Mouse (Mus musculus) hindbrain, embryonic 14.5 days (tissue): ENCODE measurements around the gene Ocrl. TPM values are rescaled to one million over a fixed set of nuclear protein-coding genes. Genes with fewer than 3 reads are reported as not detected.

Experiments used
- ATAC-seq: fragments of 200-750 bp; cut with Nextera tagmentation; 2 replicates; pipeline ENCODE4 v1.8.0; 2017; ENCODE audit warnings: moderate number of reproducible peaks, mild to moderate bottlenecking, moderate TSS enrichment, moderate library complexity; ENCODE audit not compliant: low FRiP score
- DNase-seq: peaks from one replicate; pipeline ENCODE4 v3.0.0-alpha.2; 2015; ENCODE audit warnings: low spot score
- H3K27ac ChIP-seq: fragments of 300-500 bp; sonication (generic); 2 replicates; pipeline ENCODE4 v1.5.1; 2014; ENCODE audit warnings: mild to moderate bottlenecking, moderate library complexity
- H3K27me3 ChIP-seq: fragments of 300-500 bp; sonication (generic); 2 replicates; pipeline ENCODE4 v1.6.1; 2014; ENCODE audit warnings: mild to moderate bottlenecking, low read length, mixed read lengths; ENCODE audit not compliant: control insufficient read depth, insufficient read depth
- H3K36me3 ChIP-seq: fragments of 300-500 bp; sonication (generic); replicated peaks from 2 replicates; pipeline ENCODE4 v1.6.1; 2014; ENCODE audit not compliant: control insufficient read depth, insufficient read depth
- H3K4me1 ChIP-seq: fragments of 300-500 bp; sonication (generic); replicated peaks from 2 replicates; pipeline ENCODE4 v1.6.1; 2014; ENCODE audit warnings: antibody characterized with exemption, low read length, mixed read lengths; ENCODE audit not compliant: control insufficient read depth, insufficient read depth
- H3K4me2 ChIP-seq: fragments of 300-500 bp; sonication (generic); replicated peaks from 2 replicates; pipeline ENCODE4 v1.6.1; 2014; ENCODE audit warnings: mild to moderate bottlenecking, moderate library complexity
- H3K4me3 ChIP-seq: fragments of 300-500 bp; sonication (generic); replicated peaks from 2 replicates; pipeline ENCODE4 v1.5.1; 2014; ENCODE audit warnings: mild to moderate bottlenecking, low read length
- H3K9ac ChIP-seq: fragments of 300-500 bp; sonication (generic); 2 replicates; pipeline ENCODE4 v1.6.1; 2014
- H3K9me3 ChIP-seq: fragments of 300-500 bp; sonication (generic); 2 replicates; pipeline ENCODE4 v1.6.1; 2016; ENCODE audit warnings: low read length; ENCODE audit not compliant: control insufficient read depth
- WGBS: fragments of 180-500 bp; shearing (Covaris S2); extraction: QIAGEN DNeasy Blood & Tissue Kit; methylation state at CpG from one replicate; pipeline ENCODE4 v1.1.7; 2014; 5-methylcytosine and 5-hydroxymethylcytosine counted together
- polyA plus RNA-seq: library from polyadenylated mRNA; unstranded; fragments of >200 nt; fragmentation: Nextera tagmentation; extraction: Ambion mirVana; gene quantifications from 2 replicates; pipeline ENCODE4 v1.2.1, GENCODE M21; 2014

The Ocrl gene
- polyA plus RNA-seq, 1 experiment from 2014 or later: 35.9 TPM

DNA sequence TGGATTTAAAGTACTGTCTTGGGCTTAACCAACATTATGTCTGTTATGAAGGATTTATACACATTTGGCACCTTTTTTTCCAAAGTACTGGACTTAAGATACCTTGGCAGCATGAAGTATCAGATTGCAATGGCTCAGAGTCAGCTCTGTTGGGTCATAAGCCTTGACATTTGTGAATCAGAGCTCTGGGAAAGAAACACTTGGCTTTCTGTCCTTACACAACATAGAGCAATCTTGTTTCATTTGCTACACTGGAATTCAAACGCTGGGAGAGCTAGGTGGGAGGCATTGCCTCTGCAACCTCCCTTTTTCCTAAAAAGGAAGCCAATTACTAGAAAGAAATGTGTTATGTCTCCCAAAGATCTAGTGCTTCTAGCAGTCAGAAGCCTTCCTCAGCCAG is 4.6 kb downstream of the Ocrl start:
- WGBS: 78% methylated on average over 1 of the region's 1 CpGs
- ATAC-seq: no peak

DNA sequence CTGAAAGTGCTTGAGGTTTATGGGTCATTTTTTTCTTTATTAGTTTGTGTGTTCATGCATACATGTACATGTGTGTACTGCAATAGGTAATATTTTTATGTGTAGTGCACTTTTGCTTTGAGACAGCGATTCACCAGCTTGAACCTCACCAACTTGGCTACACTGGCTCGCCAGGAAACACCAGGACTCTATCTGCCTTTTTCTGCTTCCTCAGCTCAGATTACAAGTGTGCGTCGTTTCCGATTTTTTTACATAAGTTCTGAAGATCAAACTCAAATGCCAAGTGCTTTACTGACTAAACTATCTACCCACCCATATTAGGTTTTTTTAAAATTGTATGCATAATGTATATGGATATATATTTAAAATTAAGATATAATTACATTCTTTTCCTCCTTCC is 8.4 kb downstream of the Ocrl start:
- H3K36me3 ChIP-seq: no peaks in the 10 kb centered on the region; the same call in 1 of the 2 replicates
- no peak for DNase-seq

More for the DNA sequence above, 4.6 kb downstream of the Ocrl start:
- no peak overlapping the region for H3K4me3 ChIP-seq
- DNase-seq: no peak
- H3K36me3 ChIP-seq: no peaks in the 10 kb centered on the region; the same call in 1 of the 2 replicates
- H3K9me3 ChIP-seq: no peaks in the 10 kb centered on the region
- no peaks in the 10 kb centered on the region; the same call in 1 of the 2 replicates for H3K4me1 ChIP-seq
- no peaks in the 10 kb centered on the region for H3K27me3 ChIP-seq
- H3K9ac ChIP-seq: no peak overlapping the region
- no peak overlapping the region for H3K4me2 ChIP-seq
- no peak overlapping the region for H3K27ac ChIP-seq

DNA sequence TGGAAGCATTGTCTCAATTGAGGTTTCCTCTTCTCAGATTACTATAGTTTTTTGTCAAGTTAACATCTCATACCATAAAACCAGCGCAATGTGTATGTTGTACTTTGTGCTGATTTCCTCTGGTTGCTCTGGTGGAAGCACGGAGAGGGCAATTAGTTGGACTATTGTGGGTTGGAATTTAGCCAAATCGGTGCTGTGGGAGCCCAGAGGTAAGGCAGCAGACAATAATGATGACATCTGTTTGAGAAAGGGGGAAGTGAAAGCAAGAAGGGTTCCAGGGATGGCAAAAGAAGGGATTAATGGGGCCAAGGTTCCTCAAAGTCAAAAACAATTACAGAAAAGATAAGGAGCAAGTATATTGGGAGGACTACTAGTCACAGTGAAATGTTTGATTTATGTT is 15.8 kb downstream of the Ocrl start:
- Histone ChIP-seq H3K9ac (no peak overlapping the region), H3K4me1 (no peaks in the 10 kb centered on the region), H3K27ac (no peak overlapping the region), H3K36me3 (peaks cover 21% of the 10 kb centered on the region; the same call in 1 of the 2 replicates), H3K4me3 (no peak overlapping the region), H3K9me3 (no peaks in the 10 kb centered on the region), H3K27me3 (no peaks in the 10 kb centered on the region), H3K4me2 (no peak overlapping the region)
- WGBS: 74% methylated on average over 3 of the region's 3 CpGs
- ATAC-seq: no peak
- no peak for DNase-seq

More for the DNA sequence above, 8.4 kb downstream of the Ocrl start:
- Histone ChIP-seq H3K9me3 (no peaks in the 10 kb centered on the region), H3K9ac (no peak overlapping the region), H3K4me3 (no peak overlapping the region), H3K4me1 (no peaks in the 10 kb centered on the region), H3K4me2 (no peak overlapping the region), H3K27me3 (no peaks in the 10 kb centered on the region), H3K27ac (no peak overlapping the region)
- ATAC-seq: no peak
- 89% methylated on average over 5 of the region's 5 CpGs for WGBS

DNA sequence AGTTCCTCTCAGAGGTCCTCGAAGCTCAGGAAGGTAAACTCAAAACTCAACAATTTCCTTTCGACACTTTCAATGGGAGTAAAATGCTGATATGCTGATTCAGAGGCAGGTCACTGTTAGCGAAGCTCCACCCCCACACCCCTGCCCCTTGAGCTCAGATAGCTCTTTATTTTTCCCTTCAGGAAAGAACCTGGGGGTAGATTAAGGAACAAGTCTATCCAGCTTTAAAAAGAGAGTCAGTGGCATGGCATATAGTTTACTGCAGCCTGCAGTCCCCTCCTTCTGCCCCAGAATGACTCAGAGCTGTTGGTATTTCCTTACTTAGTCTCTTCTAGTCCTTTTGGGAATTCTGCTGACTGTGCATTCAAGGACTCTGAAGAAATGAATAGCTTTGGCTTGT is 18.3 kb downstream of the Ocrl start:
- Histone ChIP-seq H3K9me3 (no peaks in the 10 kb centered on the region), H3K27ac (no peak overlapping the region), H3K4me3 (no peak overlapping the region), H3K36me3 (peaks cover 29% of the 10 kb centered on the region; the same call in 1 of the 2 replicates), H3K9ac (no peak overlapping the region), H3K4me1 (no peaks in the 10 kb centered on the region), H3K4me2 (no peak overlapping the region), H3K27me3 (no peaks in the 10 kb centered on the region)
- 81% methylated on average over 3 of the region's 3 CpGs for WGBS
- ATAC-seq (no peak), DNase-seq (no peak)

DNA sequence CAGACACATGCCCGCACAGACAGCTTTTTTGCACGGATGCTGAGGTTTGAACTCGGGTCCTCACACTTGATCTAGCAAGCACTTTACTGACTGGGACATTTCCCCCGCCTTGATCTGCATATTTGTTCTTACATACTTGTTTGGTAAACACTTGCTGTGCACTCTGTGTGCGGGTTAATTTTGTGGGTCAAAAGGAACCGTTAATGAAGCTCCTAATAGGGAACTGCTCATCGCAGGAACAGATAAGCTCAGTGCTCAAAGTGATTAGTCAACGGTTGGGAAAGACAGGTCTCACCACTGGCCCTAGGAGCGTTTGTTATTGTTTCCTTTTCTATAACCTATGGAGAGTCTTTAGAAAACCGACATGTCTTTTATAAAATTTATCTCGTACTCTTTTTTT is 22.2 kb downstream of the Ocrl start:
- Histone ChIP-seq H3K9ac (no peak overlapping the region), H3K4me2 (no peak overlapping the region), H3K4me1 (no peaks in the 10 kb centered on the region), H3K9me3 (no peaks in the 10 kb centered on the region), H3K27ac (no peak overlapping the region), H3K36me3 (peaks cover 28% of the 10 kb centered on the region), H3K4me3 (no peak overlapping the region), H3K27me3 (no peaks in the 10 kb centered on the region)
- ATAC-seq (no peak), DNase-seq (no peak)
- 93% methylated on average over 11 of the region's 11 CpGs for WGBS

DNA sequence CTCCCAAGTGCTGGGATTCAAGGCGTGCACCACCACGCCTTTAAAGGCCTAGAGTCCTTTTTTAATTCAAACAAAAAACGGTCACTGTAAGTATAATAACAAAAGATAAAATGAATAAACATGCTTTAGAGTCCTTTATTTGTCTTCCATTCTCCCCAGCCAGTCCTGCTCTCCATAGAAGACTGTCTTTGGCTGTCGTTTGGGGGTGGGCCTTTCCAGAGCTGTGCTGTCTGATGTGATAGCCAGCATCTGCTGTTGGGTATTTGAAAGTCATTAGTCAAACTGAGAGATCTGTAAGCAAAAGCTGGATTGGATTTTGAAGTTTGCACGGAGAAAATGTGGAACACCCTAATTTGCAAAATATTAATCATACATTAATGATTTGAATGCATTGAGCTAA is 24.7 kb downstream of the Ocrl start:
- ATAC-seq (no peak), DNase-seq (no peak)
- Histone ChIP-seq H3K4me2 (no peak overlapping the region), H3K27ac (no peak overlapping the region), H3K9me3 (no peaks in the 10 kb centered on the region), H3K4me1 (no peaks in the 10 kb centered on the region), H3K4me3 (no peak overlapping the region), H3K27me3 (no peaks in the 10 kb centered on the region), H3K9ac (no peak overlapping the region), H3K36me3 (peaks cover 18% of the 10 kb centered on the region)
- 53% methylated on average over 5 of the region's 5 CpGs for WGBS

DNA sequence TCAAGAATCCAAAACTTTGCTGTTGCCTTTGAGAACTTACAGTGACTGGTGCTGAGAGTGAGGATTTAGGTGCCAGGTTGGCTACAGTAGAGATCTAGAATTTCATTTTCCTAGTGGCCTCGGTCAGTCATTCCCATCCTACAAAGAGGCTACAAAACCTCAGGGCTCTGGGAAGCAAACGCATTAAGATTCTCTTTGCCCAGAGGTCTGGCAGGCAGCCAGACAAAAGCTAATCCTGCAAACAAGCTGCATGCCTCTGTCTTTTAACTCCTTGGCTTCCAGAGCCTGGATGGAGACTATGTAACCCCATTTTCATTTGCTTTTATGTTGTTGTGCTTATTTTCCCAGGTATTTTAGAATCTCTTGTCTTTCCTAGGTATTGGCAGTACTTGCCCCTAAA is 25.6 kb downstream of the Ocrl start:
- Histone ChIP-seq H3K36me3 (peaks cover 13% of the 10 kb centered on the region), H3K27me3 (no peaks in the 10 kb centered on the region), H3K9ac (no peak overlapping the region), H3K9me3 (no peaks in the 10 kb centered on the region), H3K4me3 (no peak overlapping the region), H3K4me1 (no peaks in the 10 kb centered on the region), H3K27ac (peak overlapping the region; percentile 27), H3K4me2 (no peak overlapping the region)
- 21% methylated on average over 2 of the region's 2 CpGs for WGBS
- no peak; the same call in 1 of the 2 replicates for ATAC-seq
- peak; percentile 73 for DNase-seq

DNA sequence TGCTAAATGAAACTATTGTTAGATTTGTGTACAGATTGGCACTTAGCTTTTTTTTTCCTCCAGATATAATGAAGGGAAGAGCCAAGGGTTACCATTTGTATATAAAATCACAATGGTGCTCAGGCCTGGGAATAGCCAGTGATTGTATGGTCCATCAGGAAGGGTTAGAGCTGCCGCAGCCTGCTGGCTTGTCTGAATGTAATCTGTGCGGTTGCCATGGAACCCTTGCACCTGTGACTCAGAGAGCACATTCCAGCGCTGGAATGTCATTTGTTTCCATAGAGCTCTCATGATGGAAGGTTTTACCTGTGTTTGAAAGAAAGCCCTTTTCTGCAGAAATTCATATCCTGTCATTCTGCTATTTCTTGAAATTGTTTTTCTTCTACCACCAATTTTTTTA is 37.5 kb downstream of the Ocrl start:
- no peaks in the 10 kb centered on the region for H3K9me3 ChIP-seq
- H3K27me3 ChIP-seq: no peaks in the 10 kb centered on the region
- no peaks in the 10 kb centered on the region for H3K4me1 ChIP-seq
- peaks cover 10% of the 10 kb centered on the region for H3K36me3 ChIP-seq
- H3K27ac ChIP-seq: peak overlapping the region; percentile 67
- WGBS: 30% methylated on average over 3 of the region's 3 CpGs
- peak; percentile 33 for DNase-seq
- H3K9ac ChIP-seq: no peak overlapping the region
- no peak overlapping the region for H3K4me3 ChIP-seq
- H3K4me2 ChIP-seq: no peak overlapping the region
- ATAC-seq: peak; percentile 77; the same call in 1 of the 2 replicates

DNA sequence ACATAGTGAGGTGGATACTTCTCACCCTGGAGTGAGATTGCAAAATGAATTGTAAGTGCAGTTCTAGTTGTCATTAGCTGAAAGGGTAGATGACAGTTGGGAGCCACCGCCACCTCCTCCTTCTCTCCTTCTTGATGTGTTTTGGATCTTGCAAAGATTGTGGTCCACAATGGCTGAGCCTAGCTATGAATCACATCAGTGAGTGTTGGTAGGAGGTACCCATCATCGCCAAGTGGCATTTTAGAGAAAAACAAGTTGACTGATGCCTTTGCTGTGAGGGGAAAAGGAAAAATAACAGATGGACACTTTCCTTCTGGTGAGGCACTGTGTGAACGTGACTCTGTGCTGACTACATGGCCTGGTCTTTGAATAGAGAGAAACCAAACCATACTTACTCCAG is 50.4 kb downstream of the Ocrl start:
- Histone ChIP-seq H3K27ac (no peak overlapping the region), H3K9me3 (no peaks in the 10 kb centered on the region), H3K9ac (no peak overlapping the region), H3K36me3 (peaks cover 29% of the 10 kb centered on the region), H3K27me3 (no peaks in the 10 kb centered on the region), H3K4me2 (no peak overlapping the region), H3K4me1 (no peaks in the 10 kb centered on the region), H3K4me3 (no peak overlapping the region)
- WGBS: 95% methylated on average over 3 of the region's 3 CpGs
- DNase-seq: no peak
- ATAC-seq: no peak

DNA sequence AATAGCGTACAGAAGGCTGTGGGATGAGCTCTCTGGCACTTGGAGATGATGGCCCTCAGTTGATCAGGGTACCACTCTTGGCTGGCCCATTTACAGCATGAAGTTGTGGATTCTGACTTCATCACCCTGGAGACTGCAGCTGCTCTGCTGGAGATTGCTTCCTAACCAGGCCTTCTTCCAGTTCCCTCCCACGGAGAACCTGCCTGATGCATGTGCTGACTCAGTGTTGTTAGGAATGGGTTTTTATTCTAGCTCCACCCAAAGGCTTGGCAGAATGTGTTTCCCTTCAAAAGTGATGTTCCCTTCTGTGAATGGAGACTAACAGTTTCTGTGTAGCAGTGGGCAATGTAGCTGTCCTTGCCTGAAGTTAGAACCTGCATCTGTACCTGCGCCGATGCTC is 58.2 kb downstream of the Ocrl start:
- no peaks in the 10 kb centered on the region for H3K36me3 ChIP-seq
- H3K9ac ChIP-seq: no peak overlapping the region
- H3K4me1 ChIP-seq: no peaks in the 10 kb centered on the region
- no peak overlapping the region for H3K4me3 ChIP-seq
- DNase-seq: no peak
- no peak for ATAC-seq
- no peaks in the 10 kb centered on the region for H3K27me3 ChIP-seq
- WGBS: 89% methylated on average over 4 of the region's 4 CpGs
- no peak overlapping the region for H3K27ac ChIP-seq
- no peaks in the 10 kb centered on the region for H3K9me3 ChIP-seq
- H3K4me2 ChIP-seq: no peak overlapping the region
